Mouse (Mus musculus): ENCODE measurements at regions not wholly inside any gene's neighbourhood (a gene's known extent, or its start where the extent isn't known, plus 50 kb on each side); places are given as distances from the start of the nearest gene placed in this dataset.

DNA sequence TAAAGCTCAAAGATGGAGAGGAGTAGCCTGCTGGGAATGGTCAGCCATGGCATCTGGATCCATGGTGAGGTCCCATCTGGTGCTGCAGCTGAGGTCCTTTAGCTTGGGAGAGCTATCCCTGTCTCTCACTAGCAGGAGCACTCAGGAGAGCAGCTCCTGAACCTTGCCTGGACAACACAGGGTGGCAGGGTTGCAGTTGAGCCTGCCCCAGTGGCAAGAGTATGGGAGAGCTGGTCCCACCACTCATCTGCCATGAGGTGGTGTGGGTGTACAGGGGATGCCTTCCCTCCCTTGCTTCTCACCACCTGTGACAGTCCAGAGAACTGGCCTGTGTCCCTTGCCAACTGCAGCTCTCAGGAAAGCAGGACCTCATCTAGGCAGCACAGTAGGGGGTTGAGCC is 51.5 kb upstream of the Cacna2d1 start:
- TF ChIP-seq CTCF (IDR thresholded peaks at IDR 0.05; ENCODE audit: borderline replicate concordance, control insufficient read depth, extremely low read depth, insufficient read depth, low read length, poor library complexity) (no peak), POLR2A (IDR thresholded peaks at IDR 0.05; ENCODE audit: control insufficient read depth, extremely low read depth, insufficient read depth, low read length, poor library complexity) (no peak)

Data from thymus, adult 2 months (tissue).